Mouse (Mus musculus) small intestine, adult 2 months (tissue): ENCODE data around the gene Gm20388.

Experiments
- CTCF ChIP-seq: fragments of 200-500 bp; IDR thresholded peaks from 2 replicates; pipeline ENCODE4 v1.5.1; 2012; ENCODE audit warnings: low read depth, mild to moderate bottlenecking, control low read depth, inconsistent platforms, low read length, moderate library complexity, mixed read lengths; ENCODE audit not compliant: insufficient replicate concordance, insufficient read length; ENCODE audit errors: extremely low read depth
- POLR2A ChIP-seq: fragments of 200-500 bp; IDR thresholded peaks from 2 replicates; pipeline ENCODE4 v1.6.1; 2012; ENCODE audit warnings: low read depth, mild to moderate bottlenecking, control low read depth, inconsistent platforms, low read length, moderate library complexity

GRCm38 (mm10) chr8:121479144-121479543 is 1568.5 kb downstream of the Gm20388 start:
- TF ChIP-seq CTCF, result no peak
- no peak for TF ChIP-seq POLR2A
